Mouse (Mus musculus): ENCODE measurements around the gene Pcnp. TPM values are rescaled to one million over a fixed set of nuclear protein-coding genes. Genes with fewer than 3 reads are reported as not detected.
A peak's percentile ranks its signal among the peaks of the same experiment; 100 is the strongest.
"Not testable (repeated sequence)": the region's sequence is repeated elsewhere in the genome, so short reads cannot be mapped to it uniquely, and the experiment has no call there.

Pcnp gene
- polyA plus RNA-seq, 1 experiment, result 179 TPM

DNA sequence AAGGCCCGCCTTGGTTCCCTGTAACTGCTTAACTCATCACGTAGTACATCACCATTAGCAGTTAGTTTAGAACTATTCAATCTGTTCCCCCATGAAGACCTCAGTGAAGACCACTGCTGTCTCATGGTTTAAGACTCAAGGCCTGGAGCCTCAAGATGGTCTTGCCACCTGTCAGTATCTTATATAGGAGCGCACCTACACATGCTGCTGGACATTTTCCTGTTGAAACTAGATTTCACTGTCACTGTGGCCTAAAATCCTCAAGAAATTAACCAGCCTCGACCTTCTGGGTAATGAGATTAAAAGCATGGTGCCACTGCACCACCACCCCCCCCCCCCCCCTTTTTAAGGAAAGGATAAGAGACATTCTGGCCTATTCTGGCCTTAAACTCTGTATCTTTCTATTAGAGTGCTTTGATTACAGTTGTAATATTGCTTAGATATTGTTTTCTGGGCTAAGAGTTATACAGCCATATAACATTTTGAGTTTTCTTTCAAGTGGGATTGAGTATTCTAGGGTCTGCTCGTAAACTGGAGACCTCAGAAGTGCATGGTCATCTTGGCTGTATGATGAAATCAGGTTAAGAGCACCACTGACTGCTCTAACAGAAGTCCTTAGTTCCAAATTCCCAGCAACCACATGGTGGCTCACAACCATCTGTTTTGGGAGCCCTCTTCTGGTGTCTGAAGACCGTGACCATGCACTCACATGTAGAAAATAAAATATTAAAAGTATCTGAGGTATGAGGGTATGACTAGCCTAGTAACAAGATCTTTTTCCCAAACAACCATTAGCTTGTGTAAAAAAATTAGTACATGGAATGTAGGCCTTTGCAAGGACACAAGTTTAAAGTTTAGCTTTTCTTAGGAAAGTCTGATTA, 57.6 kb downstream of the Pcnp start:
- H3K27ac ChIP-seq (ENCODE audit: insufficient read depth, low read length), result peak overlapping the region; percentile 45
- TF ChIP-seq CTCF (IDR thresholded peaks at IDR 0.05; ENCODE audit: borderline replicate concordance, insufficient read depth, low read length) (no peak), POLR2A (IDR thresholded peaks at IDR 0.05; ENCODE audit: low read depth, low read length) (no peak)

DNA sequence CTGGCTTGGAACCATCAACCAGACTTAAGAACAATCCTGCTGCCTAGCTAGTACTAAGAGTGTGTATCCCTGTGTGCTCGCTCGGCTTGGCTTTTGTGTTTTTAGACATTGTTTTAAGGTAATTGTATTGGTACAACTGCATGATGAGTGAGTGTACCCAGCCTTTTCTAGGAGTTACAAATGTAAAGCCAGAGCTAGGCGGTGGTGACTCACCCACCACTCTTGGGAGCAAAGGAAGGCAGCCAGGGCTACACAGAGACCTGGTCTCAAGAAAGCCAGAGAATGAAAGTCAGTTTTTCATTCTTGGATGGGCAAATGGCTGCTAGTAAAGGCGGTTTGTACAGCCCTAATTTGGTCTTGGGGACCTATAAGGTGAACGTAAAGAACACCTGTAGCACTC, 59.1 kb downstream of the Pcnp start:
- TF ChIP-seq POLR2A (IDR thresholded peaks at IDR 0.05; ENCODE audit: low read depth, low read length) (no peak), CTCF (IDR thresholded peaks at IDR 0.05; ENCODE audit: borderline replicate concordance, insufficient read depth, low read length) (no peak)
- no peak overlapping the region for H3K4me3 ChIP-seq (ENCODE audit: insufficient read depth, low read length)
- H3K27ac ChIP-seq (ENCODE audit: insufficient read depth, low read length), result no peak overlapping the region
- peaks cover 14% of the 10 kb centered on the region for H3K4me1 ChIP-seq (ENCODE audit: control insufficient read depth, insufficient read depth, low read length)

More for the DNA sequence above, 57.6 kb downstream of the Pcnp start:
- Histone ChIP-seq H3K4me1 (ENCODE audit: control insufficient read depth, insufficient read depth, low read length) (peaks cover 14% of the 10 kb centered on the region), H3K4me3 (ENCODE audit: insufficient read depth, low read length) (no peak overlapping the region)

- H3K4me3 ChIP-seq (ENCODE audit: insufficient read depth, low read length), result peak overlapping the region; percentile 17; the same call in 1 of the 2 replicates
- TF ChIP-seq CTCF (IDR thresholded peaks at IDR 0.05; ENCODE audit: borderline replicate concordance, insufficient read depth, low read length) (no peak), POLR2A (IDR thresholded peaks at IDR 0.05; ENCODE audit: low read depth, low read length) (no peak)
- no peak overlapping the region for H3K27ac ChIP-seq (ENCODE audit: insufficient read depth, low read length)
- H3K4me1 ChIP-seq (ENCODE audit: control insufficient read depth, insufficient read depth, low read length), result peaks cover 14% of the 10 kb centered on the region
These were observed 60.4 kb downstream of the Pcnp start for GRCm38 (mm10) chr16:55969147-55969546.

- peaks cover 14% of the 10 kb centered on the region for H3K4me1 ChIP-seq (ENCODE audit: control insufficient read depth, insufficient read depth, low read length)
- peak overlapping the region; percentile 94 for H3K4me3 ChIP-seq (ENCODE audit: insufficient read depth, low read length)
- peak overlapping the region; percentile 75; the same call in 1 of the 2 replicates for H3K27ac ChIP-seq (ENCODE audit: insufficient read depth, low read length)
- TF ChIP-seq CTCF (IDR thresholded peaks at IDR 0.05; ENCODE audit: borderline replicate concordance, insufficient read depth, low read length) (no peak), POLR2A (IDR thresholded peaks at IDR 0.05; ENCODE audit: low read depth, low read length) (no peak)
These were observed 62.3 kb downstream of the Pcnp start for GRCm38 (mm10) chr16:55967221-55967620.

DNA sequence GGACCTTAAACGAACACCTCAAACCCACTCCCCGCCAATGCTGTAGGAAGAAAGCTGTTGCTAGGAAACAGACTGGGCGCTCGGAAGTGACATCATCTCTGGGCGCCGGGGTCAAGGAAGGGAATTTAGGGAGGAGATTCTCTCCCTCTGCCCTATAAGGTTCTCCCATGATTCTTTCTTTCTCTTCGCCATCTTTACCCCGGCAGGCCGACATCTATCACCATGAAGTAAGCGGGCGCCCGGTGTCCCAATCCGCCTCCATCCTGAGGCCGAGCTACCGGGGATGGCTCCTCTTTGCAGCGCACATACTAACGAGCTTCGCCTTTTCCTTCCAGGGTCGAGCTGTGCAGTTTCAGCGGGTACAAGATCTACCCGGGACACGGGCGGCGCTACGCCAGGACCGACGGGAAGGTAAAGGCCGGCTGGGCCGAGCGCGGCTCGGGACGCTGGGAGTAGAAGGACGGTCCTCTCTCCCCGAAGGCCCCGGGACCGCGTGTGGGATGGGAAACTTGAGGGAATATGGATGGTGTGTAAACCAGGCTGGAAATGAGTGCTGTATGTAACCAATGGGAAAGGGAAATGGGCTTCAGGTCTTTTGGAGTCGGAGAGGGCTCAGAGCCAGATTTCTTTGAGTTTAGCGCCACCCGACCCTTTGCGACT, 63.2 kb downstream of the Pcnp start, which contains the start of gene Rpl24:
Gene Rpl24 (plus strand): TSS at position 64 of the 660 bp plus-strand sequence.
- Histone ChIP-seq H3K27ac (ENCODE audit: insufficient read depth, low read length) (peak within 1 kb of the TSS; percentile 75), H3K4me3 (ENCODE audit: insufficient read depth, low read length) (peak within 1 kb of the TSS; percentile 94), H3K4me1 (ENCODE audit: control insufficient read depth, insufficient read depth, low read length) (peaks cover 8% of the 10 kb centered on the region)
- no peak for TF ChIP-seq CTCF (IDR thresholded peaks at IDR 0.05; ENCODE audit: borderline replicate concordance, insufficient read depth, low read length)
- TF ChIP-seq POLR2A (IDR thresholded peaks at IDR 0.05; ENCODE audit: low read depth, low read length), result peak; percentile 71

- no peak overlapping the region for H3K27ac ChIP-seq (ENCODE audit: insufficient read depth, low read length)
- no peak overlapping the region for H3K4me3 ChIP-seq (ENCODE audit: insufficient read depth, low read length)
- H3K4me1 ChIP-seq (ENCODE audit: control insufficient read depth, insufficient read depth, low read length), result no peaks in the 10 kb centered on the region; the same call in 1 of the 2 replicates
- TF ChIP-seq POLR2A (IDR thresholded peaks at IDR 0.05; ENCODE audit: low read depth, low read length), result no peak
- TF ChIP-seq CTCF (IDR thresholded peaks at IDR 0.05; ENCODE audit: borderline replicate concordance, insufficient read depth, low read length), result peak; percentile 38; the same call in 1 of the 2 replicates
These were observed 65.2 kb downstream of the Pcnp start for GRCm38 (mm10) chr16:55964126-55964949.

DNA sequence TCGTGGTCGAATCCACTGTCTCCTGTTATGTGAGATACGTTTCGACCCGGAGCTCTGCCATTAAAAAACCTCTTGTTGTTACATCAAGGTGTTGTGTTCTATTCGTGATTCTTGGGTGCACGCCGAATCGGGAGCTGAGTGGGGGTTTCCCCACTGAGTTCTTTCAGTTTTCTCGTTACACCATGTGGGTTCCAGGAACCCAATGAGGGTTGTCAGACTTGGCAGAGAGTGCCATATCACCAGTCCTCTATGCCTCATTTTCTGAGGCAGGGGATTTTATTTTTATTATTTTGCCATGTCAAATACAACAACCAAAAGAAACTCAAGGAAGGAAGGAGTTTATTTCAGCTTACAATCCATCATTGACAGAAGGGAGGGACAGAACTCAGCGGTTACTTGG, 66.5 kb downstream of the Pcnp start:
- H3K4me1 ChIP-seq (ENCODE audit: control insufficient read depth, insufficient read depth, low read length); H3K27ac ChIP-seq (ENCODE audit: insufficient read depth, low read length); H3K4me3 ChIP-seq (ENCODE audit: insufficient read depth, low read length): not testable (repeated sequence)

Other genes with a start within 250 kb of the Pcnp start
- 13.7 and 23.2 TPM in 2 replicates for gene Nfkbiz, start 190.8 kb downstream of the Pcnp start, polyA plus RNA-seq (2011; ENCODE audit: insufficient read length, low read depth, missing spikeins)
- gene Nxpe3, start 134.5 kb downstream of the Pcnp start, polyA plus RNA-seq (2011; ENCODE audit: insufficient read length, low read depth, missing spikeins), result 1.1 and 1.4 TPM in 2 replicates
- 4.3 and 6.7 TPM in 2 replicates for gene Cep97, start 94.9 kb downstream of the Pcnp start, polyA plus RNA-seq (2011; ENCODE audit: insufficient read length, low read depth, missing spikeins)
- gene Rpl24, start 63.5 kb downstream of the Pcnp start, polyA plus RNA-seq (2011; ENCODE audit: insufficient read length, low read depth, missing spikeins), result 978 and 1,034 TPM in 2 replicates
- gene Zbtb11, start 55.9 kb downstream of the Pcnp start, polyA plus RNA-seq (2011; ENCODE audit: insufficient read length, low read depth, missing spikeins), result 15.5 and 15.9 TPM in 2 replicates
- 13.6 and 15.1 TPM in 2 replicates for gene Trmt10c, start 8.1 kb upstream of the Pcnp start, polyA plus RNA-seq (2011; ENCODE audit: insufficient read length, low read depth, missing spikeins)
- 22.7 and 33.2 TPM in 2 replicates for gene Senp7, start 18.6 kb upstream of the Pcnp start, polyA plus RNA-seq (2011; ENCODE audit: insufficient read length, low read depth, missing spikeins)
- gene Impg2, start 174.6 kb upstream of the Pcnp start, polyA plus RNA-seq (2011; ENCODE audit: insufficient read length, low read depth, missing spikeins), result 0.52 and 0.74 TPM in 2 replicates

Measured in embryonic fibroblast, embryonic 13.5 days (primary cell).